Mouse (Mus musculus): ENCODE data around the gene Fads2.

- TF ChIP-seq CTCF (IDR thresholded peaks at IDR 0.05; ENCODE audit: low read depth) (no peak), EP300 (IDR thresholded peaks at IDR 0.05; ENCODE audit: low read depth) (no peak)
These were observed 5.1 kb downstream of the Fads2 start for GRCm38 (mm10) chr19:10096371-10096876.

Measured in liver, embryonic 14.5 days (tissue).